Mouse (Mus musculus) spleen, embryonic (tissue): ENCODE measurements around the gene Fut8.

Experiments used
- CTCF ChIA-PET: fragments of 350-600 bp; sonication (Branson Sonifier 250); formaldehyde crosslinking; loops from one replicate; lab custom pipeline; 2022; lab: Charles Lee

Fut8 gene

GRCm38 (mm10) chr12:77222272-77222874 is 15.6 kb upstream of the Fut8 start:
- CTCF ChIA-PET = no interaction called here

- CTCF ChIA-PET = no interaction called here
Observed at GRCm38 (mm10) chr12:77223595-77223994, 14.3 kb upstream of the Fut8 start.

GRCm38 (mm10) chr12:77224121-77224520 is 13.8 kb upstream of the Fut8 start:
- CTCF ChIA-PET = no interaction called here

GRCm38 (mm10) chr12:77224891-77225290 is 13.0 kb upstream of the Fut8 start:
- CTCF ChIA-PET = no interaction called here

- CTCF ChIA-PET = no interaction called here
Observed at GRCm38 (mm10) chr12:77225727-77226126, 12.2 kb upstream of the Fut8 start.

- CTCF ChIA-PET = interaction anchor here (0.6 kb wide), 1 partner anchor 51 kb away, joined by 7 read pairs; no protein-coding TSS in a partner anchor
Observed at GRCm38 (mm10) chr12:77235958-77236357, 2.0 kb upstream of the Fut8 start.

GRCm38 (mm10) chr12:77238531-77239389 is 835 bp downstream of the Fut8 start:
- CTCF ChIA-PET = no interaction called here

- CTCF ChIA-PET = no interaction called here
Observed at GRCm38 (mm10) chr12:77239390-77240061, 1.6 kb downstream of the Fut8 start.

GRCm38 (mm10) chr12:77240372-77240771 is 2.4 kb downstream of the Fut8 start:
- CTCF ChIA-PET = no interaction called here

- CTCF ChIA-PET = interaction anchor here (0.6 kb wide), 1 partner anchor 183 kb away, joined by 4 read pairs; no protein-coding TSS in a partner anchor
Observed at GRCm38 (mm10) chr12:77240839-77241238, 2.9 kb downstream of the Fut8 start.

GRCm38 (mm10) chr12:77262650-77263049 is 24.7 kb downstream of the Fut8 start:
- CTCF ChIA-PET = no interaction called here

GRCm38 (mm10) chr12:77263816-77264215 is 25.9 kb downstream of the Fut8 start:
- CTCF ChIA-PET = no interaction called here

- CTCF ChIA-PET = no interaction called here
Observed at GRCm38 (mm10) chr12:77270694-77271093, 32.8 kb downstream of the Fut8 start.

- CTCF ChIA-PET = interaction anchor here (0.5 to 0.6 kb wide), 2 partner anchors 252 to 1667 kb away, joined by 3 to 8 read pairs; no protein-coding TSS in a partner anchor
Observed at GRCm38 (mm10) chr12:77288507-77288906, 50.6 kb downstream of the Fut8 start.

- CTCF ChIA-PET = no interaction called here
Observed at GRCm38 (mm10) chr12:77291017-77291416, 53.1 kb downstream of the Fut8 start.

- CTCF ChIA-PET = interaction anchor here (0.6 to 0.7 kb wide), 3 partner anchors 17 to 1685 kb away, joined by 3 to 7 read pairs (median 4); no protein-coding TSS in a partner anchor
Observed at GRCm38 (mm10) chr12:77291864-77292263, 53.9 kb downstream of the Fut8 start.

- CTCF ChIA-PET = interaction anchor here (0.5 kb wide), 1 partner anchor 190 kb away, joined by 7 read pairs; no protein-coding TSS in a partner anchor
Observed at GRCm38 (mm10) chr12:77292375-77293258, 54.7 kb downstream of the Fut8 start.

GRCm38 (mm10) chr12:77296119-77296518 is 58.2 kb downstream of the Fut8 start:
- CTCF ChIA-PET = interaction anchor here (0.6 to 0.7 kb wide), 3 partner anchors 50 to 358 kb away, joined by 3 to 4 read pairs (median 3); no protein-coding TSS in a partner anchor

- CTCF ChIA-PET = no interaction called here
Observed at GRCm38 (mm10) chr12:77297114-77297513, 59.2 kb downstream of the Fut8 start.

GRCm38 (mm10) chr12:77297858-77298257 is 59.9 kb downstream of the Fut8 start:
- CTCF ChIA-PET = no interaction called here

GRCm38 (mm10) chr12:77302011-77302410 is 64.1 kb downstream of the Fut8 start:
- CTCF ChIA-PET = no interaction called here
